Mouse (Mus musculus) gastrocnemius, postnatal 36 days (tissue): ENCODE data around the gene Cpsf6. TPM values are rescaled to one million over a fixed set of nuclear protein-coding genes. Genes with fewer than 3 reads are reported as not detected.

Experiments
- DNase-seq, 2 experiments: peaks; one replicate each; pipeline ENCODE4 v3.0.0; 2022
- intact Hi-C: fragments of 180-260 bp; cut with DNase I; formaldehyde crosslinking; loops from one replicate; pipeline ENCODE4 v1.15.1; 2025
- long read RNA-seq, 2 experiments: library from polyadenylated mRNA; stranded (forward); transcript quantifications; one replicate each; pipeline ENCODE4 v2.0.0; 2021
- total RNA-seq, 2 experiments: library from RNA; stranded (reverse); gene quantifications; 2 replicates each; pipeline ENCODE4 v1.2.3; 2021

Cpsf6 gene
- 10 to 100 TPM; 18.9 to 20.3 TPM for total RNA-seq
- long read RNA-seq, experiment 1, full-length matches to known transcripts = 3 of 8 reads
- long read RNA-seq, experiment 1, partial matches to known transcripts = 0 of 8 reads
- long read RNA-seq, experiment 1, other reads (novel, unspliced or antisense) = 5 of 8 reads
- long read RNA-seq, experiment 2, full-length matches to known transcripts = 7 of 13 reads
- long read RNA-seq, experiment 2, partial matches to known transcripts = 1 of 13 reads
- long read RNA-seq, experiment 2, other reads (novel, unspliced or antisense) = 5 of 13 reads

DNA sequence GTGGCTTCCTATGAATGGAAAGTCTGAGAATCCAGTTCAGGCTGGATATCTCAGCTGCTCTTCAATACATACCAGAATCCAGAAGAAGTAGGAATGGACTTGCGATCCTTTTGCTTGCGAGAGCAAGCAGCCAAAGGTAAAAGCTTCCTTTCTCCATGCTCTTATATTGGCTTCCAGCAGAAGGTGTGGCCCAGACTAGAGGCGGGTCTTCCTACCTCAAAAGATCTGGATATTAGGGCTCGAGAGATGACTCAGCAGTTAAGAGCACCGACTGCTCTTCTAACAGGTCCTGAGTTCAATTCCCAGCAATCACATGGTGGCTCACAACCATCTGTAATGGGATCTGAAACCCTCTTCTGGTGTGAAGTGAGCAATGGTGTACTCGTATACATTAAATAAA lies at the start of gene Cpsf6:
Gene Cpsf6 (minus strand): TSS at position 108 of the 400 bp plus-strand sequence.
- intact Hi-C loops = loop anchor here (5.0 kb wide), 1 partner anchor 52 kb away; no protein-coding TSS in a partner anchor
- DNase-seq = no peak

DNA sequence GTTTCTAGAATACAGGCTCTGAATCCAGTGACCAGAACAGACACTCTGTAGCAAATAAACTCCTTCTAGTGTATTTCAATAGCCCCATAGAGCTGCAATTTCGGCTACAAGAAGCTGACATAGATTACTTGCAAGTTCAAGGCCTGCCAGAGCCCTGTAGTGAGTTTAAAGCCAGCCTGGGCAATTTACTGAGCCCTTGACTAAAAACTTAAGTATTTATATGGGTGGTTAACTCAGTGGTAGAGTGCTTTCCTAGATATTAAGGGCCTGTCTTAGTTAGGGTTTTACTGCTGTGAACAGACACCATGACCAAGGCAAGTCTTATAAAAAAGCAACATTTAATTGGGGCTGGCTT lies 46.8 kb upstream of the Cpsf6 start:
- no peak for DNase-seq
- intact Hi-C loops = no loop called here

DNA sequence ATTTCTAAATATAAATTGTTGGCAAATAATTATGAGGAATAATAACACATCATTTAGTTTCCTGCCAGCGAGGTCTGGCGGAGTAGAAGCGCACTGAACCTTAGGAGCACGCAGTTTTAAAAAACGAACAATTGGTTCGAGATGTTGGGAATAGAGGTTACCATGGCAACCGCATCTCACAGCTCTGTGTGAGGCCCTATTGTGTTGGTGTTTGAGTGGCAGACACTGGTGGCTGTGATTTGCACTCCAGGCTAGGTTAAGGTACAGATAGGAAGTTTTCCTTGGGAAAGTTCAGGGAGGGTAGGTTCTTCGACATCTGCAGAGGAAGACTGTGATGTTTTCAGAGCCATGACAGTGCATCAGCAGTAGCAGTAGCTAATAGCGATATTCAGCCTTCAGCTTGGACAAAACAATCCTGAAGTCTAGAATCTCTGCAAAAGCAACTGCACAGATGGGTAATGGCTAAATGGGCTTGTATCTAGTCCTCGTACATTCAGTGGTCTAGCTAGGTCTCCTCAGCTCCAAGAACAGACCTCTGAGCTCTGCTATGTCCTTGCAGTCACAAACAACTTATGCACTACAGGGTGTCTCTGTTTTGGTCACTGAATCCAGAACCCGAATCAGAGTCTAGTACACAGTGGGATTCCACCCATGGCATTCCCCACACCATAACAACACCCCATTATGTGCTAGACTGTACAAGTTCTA lies 46.2 kb upstream of the Cpsf6 start:
- no peak for DNase-seq
- intact Hi-C loops = no loop called here

DNA sequence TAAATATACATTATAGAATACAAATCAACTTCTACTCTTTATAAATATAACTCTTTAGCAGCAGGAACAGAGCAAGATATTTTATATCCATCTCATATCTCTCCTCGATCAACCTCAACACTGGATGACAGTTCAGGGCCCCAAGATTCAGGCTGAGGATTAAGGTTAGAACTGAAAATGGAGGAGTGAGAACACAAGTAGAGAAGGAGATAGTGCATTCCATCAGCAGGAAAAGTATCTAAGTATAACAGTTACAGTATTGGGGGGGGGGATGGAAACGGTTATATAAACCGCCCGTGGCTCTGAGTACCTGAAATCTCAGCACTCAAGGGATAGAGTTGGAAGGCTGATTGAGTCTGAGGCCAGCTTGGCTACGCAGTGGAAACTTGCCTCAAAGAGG lies 45.2 kb upstream of the Cpsf6 start:
- no peak for DNase-seq
- intact Hi-C loops = no loop called here

DNA sequence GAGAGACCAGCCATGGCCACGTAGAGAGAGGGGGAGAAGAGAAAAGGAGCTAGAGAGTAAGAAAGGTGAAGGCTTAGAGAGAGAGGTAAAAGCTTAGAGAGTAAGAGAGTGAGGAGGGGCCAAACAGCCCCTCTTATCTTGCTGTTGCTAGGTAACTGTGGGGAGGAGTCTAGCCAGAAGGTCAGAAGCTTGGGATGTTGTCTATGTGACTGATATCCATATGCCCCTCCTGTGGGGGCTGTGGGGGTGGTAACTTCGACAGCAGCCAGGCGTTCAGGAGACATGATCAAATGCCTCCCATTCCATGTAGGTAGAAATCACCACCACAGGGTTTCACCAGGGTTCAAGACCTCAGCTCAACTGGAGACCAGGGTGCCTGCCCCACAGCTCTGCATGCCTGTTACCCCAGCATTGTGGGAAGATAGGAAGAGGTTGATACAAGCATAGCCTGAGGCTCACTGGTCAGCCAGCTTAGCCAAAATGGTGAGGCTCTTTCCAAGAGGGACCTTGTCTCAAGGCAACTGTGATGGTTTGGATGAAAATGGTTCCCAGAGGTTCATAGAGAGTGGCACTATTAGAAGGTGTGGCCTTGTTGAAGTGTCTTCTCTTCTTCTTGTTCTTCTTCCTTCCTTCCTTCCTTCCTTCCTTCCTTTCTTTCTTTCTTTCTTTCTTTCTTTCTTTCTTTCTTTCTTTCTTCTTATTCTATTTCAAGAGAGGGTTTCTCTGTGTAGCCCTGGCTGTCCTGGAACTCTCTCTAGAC lies 44.5 kb upstream of the Cpsf6 start:
- intact Hi-C loops = no loop called here
- no peak for DNase-seq

DNA sequence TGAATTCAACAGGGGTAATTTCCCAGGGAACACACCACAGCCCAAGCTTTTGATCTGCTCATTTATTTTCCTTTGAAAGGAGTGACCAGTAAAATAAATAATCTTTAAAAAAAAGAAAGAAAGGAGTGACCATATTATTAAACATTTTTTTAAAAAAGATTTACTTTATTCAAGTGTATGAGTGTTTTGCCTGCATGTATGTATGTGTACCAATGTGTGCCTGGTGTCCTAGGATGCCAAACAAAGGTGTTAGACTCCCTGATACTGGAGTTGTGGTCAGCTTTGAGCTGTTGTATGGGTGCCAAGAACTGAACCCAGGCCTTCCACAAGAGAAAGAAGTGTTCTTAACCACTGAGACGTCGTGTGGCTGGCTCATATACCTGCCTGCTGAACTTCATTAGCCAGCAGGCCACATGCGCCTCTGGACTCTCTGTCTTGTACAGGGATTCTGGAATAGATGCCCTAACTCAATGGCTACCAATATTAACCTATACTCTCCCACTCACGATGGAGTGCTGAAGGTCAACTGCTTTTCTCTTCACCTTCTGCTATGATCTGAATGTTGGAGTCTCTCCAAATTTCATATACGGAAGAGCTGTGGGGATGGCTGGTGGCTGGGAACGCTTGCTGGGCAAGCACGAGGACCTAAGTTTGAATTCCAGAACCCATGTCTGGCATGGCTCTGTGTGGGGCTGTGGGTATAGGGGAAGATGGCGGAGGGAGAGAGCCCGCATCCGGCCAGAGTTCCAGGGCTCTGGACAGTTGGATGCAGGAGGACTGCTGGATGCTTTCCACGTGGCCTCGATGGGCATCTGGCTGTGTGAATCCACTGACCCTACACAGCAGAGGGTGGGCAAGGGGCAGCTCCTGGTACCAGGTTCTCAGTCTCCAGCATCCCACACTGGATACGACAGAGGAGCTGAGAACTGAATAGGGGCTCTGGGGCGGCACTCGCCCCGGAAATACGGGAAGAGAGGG lies 43.5 kb upstream of the Cpsf6 start:
- DNase-seq = no peak
- intact Hi-C loops = no loop called here

DNA sequence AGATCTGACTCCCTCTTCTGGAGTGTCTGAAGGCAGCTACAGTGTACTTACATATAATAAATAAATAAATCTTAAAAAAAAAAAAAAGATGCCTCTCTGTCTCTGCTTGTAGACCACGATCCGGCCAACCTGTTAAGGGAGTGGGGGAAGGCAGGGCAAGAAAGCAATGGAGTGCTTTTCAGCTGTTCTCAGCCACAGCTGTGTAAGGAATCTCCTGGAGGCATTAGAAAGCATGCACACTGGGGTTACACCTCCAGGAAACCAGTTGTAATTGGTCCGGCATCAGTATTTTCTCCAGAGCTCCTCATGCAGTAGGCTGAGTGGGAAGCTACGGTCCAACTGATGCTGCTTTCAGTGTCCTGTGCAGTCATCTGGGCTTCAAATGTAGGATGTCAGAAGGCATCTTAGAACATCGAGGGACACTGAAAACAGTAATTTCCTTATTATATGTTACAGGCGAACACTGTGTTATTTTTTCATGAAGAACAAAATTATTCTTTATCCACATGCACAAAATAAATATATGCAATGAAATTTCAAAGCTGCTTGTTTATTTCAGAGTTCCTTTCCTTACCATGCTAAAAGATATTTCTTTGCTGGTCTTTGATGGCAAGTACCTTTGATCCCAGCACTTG lies 42.5 kb upstream of the Cpsf6 start:
- no peak for DNase-seq
- intact Hi-C loops = no loop called here

DNA sequence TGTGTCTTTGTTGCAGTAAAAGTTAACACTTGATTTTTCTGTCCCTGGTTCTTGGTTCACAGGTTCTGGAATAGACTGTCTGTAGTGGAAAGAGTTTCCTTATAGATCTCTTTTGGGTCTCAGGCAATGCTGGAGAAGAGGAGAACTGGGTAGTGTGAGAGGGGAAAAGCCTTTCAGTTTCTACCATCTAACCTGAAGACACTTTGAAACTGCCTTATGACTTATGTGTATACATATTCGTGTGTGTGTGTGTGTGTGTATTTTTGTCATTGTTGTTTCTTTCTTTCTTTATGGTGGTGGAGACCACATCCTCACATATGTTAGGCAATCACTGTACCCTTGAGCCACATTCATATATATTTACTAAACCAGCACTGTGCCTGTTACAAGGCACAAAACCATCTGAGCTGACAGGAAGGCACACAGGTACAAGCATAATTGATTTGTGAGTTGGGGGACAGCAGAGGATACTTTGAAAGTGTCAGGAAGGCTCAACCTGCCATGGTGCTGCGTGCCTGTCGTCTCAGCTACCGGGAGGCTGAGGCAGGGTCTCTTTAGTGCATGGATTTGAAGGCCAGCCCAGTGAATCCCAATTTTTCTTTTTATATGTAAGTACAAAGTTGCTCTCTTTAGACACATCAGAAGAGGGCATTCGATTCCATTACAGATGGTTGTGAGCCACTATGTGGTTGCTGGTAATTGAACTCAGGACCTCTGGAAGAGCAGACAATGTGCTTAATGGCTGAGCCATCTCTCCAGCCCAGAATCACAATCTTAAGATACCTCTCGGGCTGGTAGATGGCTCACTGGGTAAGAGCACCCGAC lies 41.7 kb upstream of the Cpsf6 start:
- DNase-seq = no peak
- intact Hi-C loops = no loop called here

DNA sequence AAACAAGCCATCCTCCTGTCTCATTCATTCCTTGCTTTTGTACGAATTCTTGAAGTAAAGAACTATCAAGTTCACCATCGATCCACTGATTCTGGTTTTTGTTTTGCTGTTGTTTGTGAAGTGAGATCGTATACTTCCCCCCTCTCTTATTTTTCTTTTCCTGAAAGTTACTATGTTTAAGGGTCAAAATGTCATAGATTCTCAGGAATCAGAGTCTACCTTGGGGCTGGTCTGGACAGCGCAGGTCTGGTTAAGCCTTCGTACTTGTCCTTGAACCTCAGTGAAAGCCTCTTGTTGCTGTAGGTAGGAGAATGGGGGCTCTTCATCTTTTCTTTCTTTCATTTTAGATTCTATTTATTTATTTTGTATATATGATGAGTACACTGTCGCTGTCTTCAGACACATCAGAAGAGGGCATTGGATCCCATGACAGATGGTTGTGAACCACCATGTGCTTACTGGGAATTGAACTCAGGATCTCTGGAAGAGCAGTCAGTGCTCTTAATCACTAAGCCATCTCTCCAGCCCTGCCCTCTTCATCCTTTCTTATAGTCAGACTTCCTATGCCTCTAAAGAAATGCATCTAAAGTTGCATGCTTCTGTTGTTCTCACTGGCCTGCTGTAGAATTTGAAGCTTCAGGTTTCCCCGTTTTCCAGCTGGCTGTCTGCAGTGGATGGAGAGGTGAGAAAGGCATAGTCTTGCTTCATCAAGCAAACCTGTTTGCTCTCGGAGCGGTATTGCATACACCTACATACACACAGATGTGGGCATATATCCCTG lies 40.9 kb upstream of the Cpsf6 start:
- intact Hi-C loops = no loop called here
- no peak for DNase-seq

DNA sequence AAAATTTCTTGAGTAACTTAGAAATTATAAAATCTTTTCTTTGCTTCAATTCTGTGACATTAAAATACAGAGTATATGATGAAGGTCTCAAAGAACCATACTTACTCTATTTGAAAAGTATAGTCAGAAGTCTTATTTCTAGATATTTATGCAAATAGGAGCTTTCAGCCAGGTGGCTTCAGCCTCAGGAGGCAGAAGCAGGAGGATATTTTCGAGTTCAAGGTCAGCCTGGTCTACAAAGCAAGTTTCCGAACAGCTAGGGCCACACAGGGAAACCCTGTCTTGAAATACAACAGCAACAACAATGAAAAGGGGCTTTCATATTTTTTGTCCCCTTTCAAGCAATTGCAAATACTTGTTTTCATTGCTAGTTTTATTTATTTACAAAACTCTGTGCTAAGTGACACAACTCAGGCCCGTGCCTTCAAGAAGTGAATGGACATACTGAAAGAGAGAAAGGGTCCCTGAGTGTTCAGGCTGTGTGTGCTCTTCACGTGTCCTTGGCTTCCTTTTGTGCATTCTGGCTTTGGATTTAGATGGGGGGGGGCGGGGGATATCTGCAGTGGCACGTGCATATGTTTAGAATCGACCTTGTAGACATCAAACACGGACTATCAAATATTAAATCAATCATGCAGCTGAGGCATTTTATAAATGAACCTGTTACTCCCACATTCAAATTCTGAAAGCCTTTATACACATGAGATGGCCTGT lies 39.9 kb upstream of the Cpsf6 start:
- no peak for DNase-seq
- intact Hi-C loops = no loop called here

DNA sequence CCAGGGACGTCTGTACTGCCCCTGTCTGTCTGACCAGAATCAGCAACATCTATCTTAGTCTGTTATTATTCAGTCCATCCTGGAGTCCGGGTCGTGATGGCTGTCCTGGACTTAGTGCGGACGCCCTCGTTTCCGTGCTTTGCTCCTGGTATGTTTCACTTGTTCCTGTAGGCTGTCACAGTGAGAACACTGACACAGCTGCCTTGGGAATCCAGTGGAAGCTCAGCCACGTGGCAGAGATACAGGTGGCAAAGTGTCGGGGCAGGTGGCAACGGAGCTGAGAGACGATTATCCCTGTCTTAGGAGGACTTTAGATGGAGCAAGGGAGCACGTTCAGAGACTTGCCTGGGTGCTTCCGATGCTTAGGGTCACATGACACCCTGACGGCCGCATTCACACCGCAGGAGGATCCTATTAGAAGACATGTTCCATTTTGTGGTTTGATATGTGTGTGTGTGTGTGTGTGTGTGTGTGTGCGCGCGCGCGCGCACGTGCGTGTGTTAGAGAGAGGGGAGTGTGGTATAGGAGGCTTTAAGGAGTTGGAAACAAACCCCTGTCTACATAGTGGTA lies 38.9 kb upstream of the Cpsf6 start:
- DNase-seq = no peak
- intact Hi-C loops = no loop called here

DNA sequence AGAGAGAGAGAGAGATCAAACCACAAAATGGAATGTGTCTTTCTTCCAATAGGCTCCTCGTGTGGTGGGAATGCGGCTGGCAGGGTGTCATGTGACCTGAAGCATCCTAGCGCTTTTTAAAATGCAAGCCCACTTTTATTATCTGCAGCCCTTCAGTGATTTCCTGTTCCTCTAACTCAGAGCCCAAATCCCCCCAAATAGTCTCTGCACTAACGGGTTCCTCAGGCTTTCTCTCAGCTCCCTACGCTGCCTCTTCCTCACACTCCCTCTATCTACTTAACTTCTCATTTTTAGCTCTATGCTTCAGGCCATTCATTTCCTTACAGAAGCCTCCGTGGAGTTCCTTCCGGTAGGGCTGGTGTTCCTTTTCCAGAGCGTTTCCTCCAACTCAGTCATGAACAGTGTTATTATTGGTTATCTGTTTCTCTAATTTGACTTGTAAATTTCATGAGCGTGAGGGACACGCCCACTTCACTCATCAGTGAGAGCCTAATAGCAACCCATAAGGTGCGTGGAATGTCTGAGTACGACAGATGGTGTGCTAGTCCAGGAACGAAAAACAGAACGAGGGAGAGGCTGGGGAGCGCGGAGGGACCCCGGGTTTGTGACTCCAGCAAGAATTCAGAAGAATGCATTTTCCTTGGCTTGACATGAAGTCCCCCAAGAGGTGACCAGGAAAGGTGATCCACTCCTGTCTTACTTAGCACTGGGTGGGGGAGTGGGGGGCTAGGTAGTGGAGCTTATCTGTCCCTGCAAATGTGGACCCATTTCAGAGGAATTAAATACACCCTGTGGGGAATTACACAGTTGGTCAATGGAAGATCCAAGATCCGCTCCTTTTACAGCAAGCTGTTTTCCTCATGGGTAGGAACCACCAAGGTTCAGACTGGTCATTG lies 38.2 kb upstream of the Cpsf6 start:
- DNase-seq = no peak
- intact Hi-C loops = no loop called here

DNA sequence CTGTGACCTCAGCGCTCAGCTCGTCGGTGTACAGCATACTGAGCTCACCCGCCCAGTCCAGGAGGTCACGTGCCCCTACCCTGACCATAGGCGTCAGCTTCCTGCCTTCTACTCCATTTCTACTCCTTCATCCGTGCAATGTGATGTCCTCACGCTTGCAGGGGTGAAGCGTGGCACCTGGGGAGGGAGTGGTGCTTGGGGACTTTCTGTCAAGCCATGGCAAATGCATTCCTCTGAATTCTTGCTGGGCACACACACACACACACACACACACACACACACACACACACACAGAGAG lies 37.6 kb upstream of the Cpsf6 start:
- intact Hi-C loops = no loop called here
- no peak for DNase-seq

DNA sequence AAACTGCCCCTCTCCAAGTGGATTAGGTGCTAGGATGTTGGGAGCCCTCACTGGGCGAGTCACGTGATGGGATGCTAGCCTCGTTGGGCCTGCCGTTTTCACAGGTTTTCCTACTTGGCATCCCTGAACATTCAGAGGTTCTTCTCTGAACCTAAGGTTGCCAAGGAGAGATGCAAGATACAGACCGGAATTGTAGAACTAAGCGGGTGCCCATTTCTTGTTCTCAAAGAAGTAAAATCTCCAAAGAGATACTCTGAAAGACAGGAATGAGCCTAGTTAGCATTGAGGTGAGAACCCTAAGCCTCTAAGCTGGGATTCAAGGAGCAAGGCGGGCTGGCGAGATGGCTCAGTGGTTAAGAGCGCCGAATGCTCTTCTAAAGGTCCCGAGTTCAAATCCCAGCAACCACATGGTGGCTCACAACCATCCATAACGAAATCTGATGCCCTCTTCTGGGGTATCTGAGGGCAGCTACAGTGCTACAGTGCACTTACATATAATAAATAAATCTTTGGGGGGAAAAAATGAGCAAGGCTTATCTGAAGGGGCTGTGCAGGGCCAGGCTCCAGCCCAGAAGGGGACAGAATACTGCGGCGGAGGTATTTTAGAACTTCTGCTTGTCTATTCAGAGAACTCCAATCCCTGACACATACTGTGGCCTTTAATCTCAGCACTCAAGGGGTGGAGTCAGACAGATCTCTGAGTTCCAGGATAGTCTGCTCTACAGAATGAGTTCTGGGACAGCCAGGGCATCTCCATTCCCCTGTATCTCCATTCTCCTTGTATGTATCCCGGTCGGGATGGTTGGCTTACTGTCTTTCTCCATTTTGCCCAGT lies 37.0 kb upstream of the Cpsf6 start:
- no peak for DNase-seq
- intact Hi-C loops = no loop called here

DNA sequence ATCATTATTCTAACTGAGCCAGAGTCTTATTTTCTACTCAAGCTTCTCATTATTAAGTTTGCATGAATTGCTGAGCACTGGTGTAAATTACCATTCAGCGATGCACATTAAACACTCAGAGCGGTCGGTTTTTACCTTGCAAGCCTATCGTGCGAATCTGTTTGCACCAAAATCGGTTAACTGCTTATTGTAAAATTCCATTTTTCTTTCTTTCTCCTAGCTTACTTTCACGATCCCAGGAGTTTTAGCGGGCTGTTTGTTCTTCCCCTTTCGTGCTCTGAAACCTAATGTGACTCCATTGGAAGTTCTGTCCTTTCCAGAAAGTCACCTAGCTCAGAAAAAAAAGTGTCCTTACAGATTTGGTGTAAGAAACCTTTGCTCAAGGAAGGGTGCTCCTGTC lies 36.3 kb upstream of the Cpsf6 start:
- intact Hi-C loops = no loop called here
- no peak for DNase-seq
